Mouse (Mus musculus) midbrain, embryonic 16.5 days (tissue): ENCODE data around the gene Icmt. TPM values are rescaled to one million over a fixed set of nuclear protein-coding genes. Genes with fewer than 3 reads are reported as not detected.

Experiments used
- ATAC-seq: fragments of 200-750 bp; cut with Nextera tagmentation; 2 replicates; pipeline ENCODE4 v1.8.0; 2017; ENCODE audit warnings: moderate TSS enrichment
- H3K27ac ChIP-seq: fragments of 300-500 bp; sonication (generic); 2 replicates; pipeline ENCODE4 v1.5.1; 2014; ENCODE audit warnings: mild to moderate bottlenecking, low read length, mixed read lengths
- H3K27me3 ChIP-seq: fragments of 300-500 bp; sonication (generic); 2 replicates; pipeline ENCODE4 v1.6.1; 2014; ENCODE audit warnings: low read depth, low read length, mixed read lengths; ENCODE audit not compliant: control insufficient read depth, insufficient read depth
- H3K36me3 ChIP-seq: fragments of 300-500 bp; sonication (generic); 2 replicates; pipeline ENCODE4 v1.6.1; 2014; ENCODE audit warnings: mild to moderate bottlenecking, low read length, moderate library complexity, mixed read lengths; ENCODE audit not compliant: control insufficient read depth, insufficient read depth
- H3K4me1 ChIP-seq: fragments of 300-500 bp; sonication (generic); 2 replicates; pipeline ENCODE4 v1.6.1; 2014; ENCODE audit warnings: mild to moderate bottlenecking, low read length, mixed read lengths; ENCODE audit not compliant: control insufficient read depth, insufficient read depth
- H3K4me2 ChIP-seq: fragments of 300-500 bp; sonication (generic); 2 replicates; pipeline ENCODE4 v1.6.1; 2014; ENCODE audit warnings: mild to moderate bottlenecking, low read length, mixed read lengths
- H3K4me3 ChIP-seq: fragments of 300-500 bp; sonication (generic); 2 replicates; pipeline ENCODE4 v1.5.1; 2014; ENCODE audit warnings: low read depth, mild to moderate bottlenecking, low read length, moderate library complexity, mixed read lengths
- H3K9ac ChIP-seq: fragments of 300-500 bp; sonication (generic); 2 replicates; pipeline ENCODE4 v1.6.1; 2014; ENCODE audit warnings: low read depth, low read length, mixed read lengths
- H3K9me3 ChIP-seq: fragments of 300-500 bp; sonication (generic); replicated peaks from 2 replicates; pipeline ENCODE4 v1.6.1; 2014; ENCODE audit warnings: mild to moderate bottlenecking, low read length, mixed read lengths; ENCODE audit not compliant: control insufficient read depth, poor library complexity, severe bottlenecking
- WGBS: fragments of 180-500 bp; shearing (Covaris S2); extraction: QIAGEN DNeasy Blood & Tissue Kit; methylation state at CpG from one replicate; pipeline ENCODE4 v1.1.7; 2014; 5-methylcytosine and 5-hydroxymethylcytosine counted together
- polyA plus RNA-seq: library from polyadenylated mRNA; unstranded; fragments of >200 nt; fragmentation: Nextera tagmentation; extraction: Ambion mirVana; gene quantifications from 2 replicates; pipeline ENCODE4 v1.2.1, GENCODE M21; 2015

Icmt gene
- polyA plus RNA-seq, 1 experiment from 2014 or later = 20.7 TPM

DNA sequence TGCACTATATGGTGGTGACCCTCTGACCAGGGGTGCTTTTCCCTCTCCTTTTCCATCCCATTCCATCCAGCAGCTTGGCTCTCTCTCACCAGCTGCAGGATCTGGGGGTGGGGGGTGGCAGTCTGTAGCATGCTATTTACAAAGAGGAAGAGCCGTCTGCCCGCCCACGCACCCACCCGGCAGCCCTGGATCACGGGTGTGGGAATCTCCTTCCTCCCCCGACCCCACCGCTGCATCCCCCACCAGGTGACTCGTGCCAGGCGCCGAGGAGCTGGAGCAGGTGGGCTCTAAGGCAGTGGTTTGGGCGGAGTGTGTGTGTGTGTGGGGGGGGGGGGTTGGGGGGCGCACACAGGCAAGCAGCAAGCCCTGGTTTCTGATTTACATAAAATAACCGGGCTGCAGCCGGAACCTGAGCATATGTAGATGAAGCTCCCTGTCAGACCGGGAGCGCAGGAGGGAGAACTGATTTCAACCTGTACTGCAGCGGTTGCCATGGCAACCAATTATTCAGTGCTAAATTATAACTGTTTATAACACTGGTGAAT lies 52.9 kb downstream of the Icmt start:
- H3K4me3 ChIP-seq = peak overlapping the region; percentile 22
- H3K4me2 ChIP-seq = peak overlapping the region; percentile 62
- H3K27ac ChIP-seq = peak overlapping the region; percentile 90
- H3K27me3 ChIP-seq = no peaks in the 10 kb centered on the region
- H3K9me3 ChIP-seq = no peaks in the 10 kb centered on the region
- peaks cover 11% of the 10 kb centered on the region for H3K36me3 ChIP-seq
- H3K4me1 ChIP-seq = peaks cover 37% of the 10 kb centered on the region
- peak; percentile 78 for ATAC-seq
- H3K9ac ChIP-seq = peak overlapping the region; percentile 67
- 5% methylated on average over 16 of the region's 17 CpGs for WGBS

- H3K9ac ChIP-seq = peak overlapping the region; percentile 50
- WGBS = 34% methylated on average over 8 of the region's 8 CpGs
- no peaks in the 10 kb centered on the region for H3K9me3 ChIP-seq
- peaks cover 11% of the 10 kb centered on the region for H3K36me3 ChIP-seq
- H3K4me2 ChIP-seq = peak overlapping the region; percentile 62
- peak overlapping the region; percentile 90 for H3K27ac ChIP-seq
- no peaks in the 10 kb centered on the region for H3K27me3 ChIP-seq
- 0 out of 2 replicates have a peak overlapping the region, but pooled peaks have one; percentile 22 for H3K4me3 ChIP-seq
- H3K4me1 ChIP-seq = peaks cover 37% of the 10 kb centered on the region
- ATAC-seq = no peak
Observed at GRCm38 (mm10) chr4:152350722-152351421, 53.8 kb downstream of the Icmt start.

- H3K27me3 ChIP-seq = no peaks in the 10 kb centered on the region
- H3K27ac ChIP-seq = peak overlapping the region; percentile 90
- H3K4me1 ChIP-seq = peaks cover 37% of the 10 kb centered on the region
- peak overlapping the region; percentile 62; the same call in 1 of the 2 replicates for H3K4me2 ChIP-seq
- H3K36me3 ChIP-seq = peaks cover 11% of the 10 kb centered on the region
- H3K4me3 ChIP-seq = no peak overlapping the region
- 6% methylated on average over 14 of the region's 14 CpGs for WGBS
- H3K9me3 ChIP-seq = no peaks in the 10 kb centered on the region
- H3K9ac ChIP-seq = peak overlapping the region; percentile 48; the same call in 1 of the 2 replicates
- peak; percentile 31 for ATAC-seq
Observed at GRCm38 (mm10) chr4:152351422-152352305, 54.6 kb downstream of the Icmt start.

GRCm38 (mm10) chr4:152353886-152354637 lies 57.0 kb downstream of the Icmt start:
- Histone ChIP-seq H3K4me2 (no peak overlapping the region), H3K36me3 (peaks cover 11% of the 10 kb centered on the region), H3K27me3 (no peaks in the 10 kb centered on the region), H3K9me3 (no peaks in the 10 kb centered on the region), H3K9ac (no peak overlapping the region), H3K4me1 (peaks cover 27% of the 10 kb centered on the region), H3K27ac (no peak overlapping the region), H3K4me3 (no peak overlapping the region)
- WGBS = 85% methylated on average over 14 of the region's 14 CpGs
- ATAC-seq = no peak

DNA sequence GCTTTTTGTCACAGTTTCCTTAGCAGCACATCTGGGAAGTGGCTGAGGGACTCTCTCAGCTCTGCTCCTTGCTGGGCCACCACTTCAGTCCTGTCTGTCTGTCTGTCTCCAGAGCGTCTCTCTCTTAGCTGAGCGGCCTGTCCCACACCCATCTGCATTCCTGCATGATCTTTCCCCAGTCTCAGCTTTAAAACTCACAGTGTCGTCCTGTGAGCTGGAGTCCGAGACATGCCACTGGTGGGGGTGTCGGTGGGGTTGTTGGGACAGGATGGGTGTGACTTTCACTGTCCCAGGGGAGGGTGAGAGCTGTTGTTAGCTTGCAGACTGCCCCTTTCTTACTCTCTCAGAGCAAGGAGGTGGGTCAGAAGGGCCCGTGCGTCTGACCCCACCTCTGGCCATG lies 58.6 kb downstream of the Icmt start:
- H3K4me3 ChIP-seq = no peak overlapping the region
- 78% methylated on average over 7 of the region's 7 CpGs for WGBS
- H3K9me3 ChIP-seq = no peaks in the 10 kb centered on the region
- no peaks in the 10 kb centered on the region for H3K27me3 ChIP-seq
- no peak overlapping the region for H3K9ac ChIP-seq
- H3K4me2 ChIP-seq = no peak overlapping the region
- peaks cover 11% of the 10 kb centered on the region for H3K36me3 ChIP-seq
- ATAC-seq = no peak
- H3K4me1 ChIP-seq = peaks cover 13% of the 10 kb centered on the region
- H3K27ac ChIP-seq = no peak overlapping the region

Other genes starting within 250 kb of the Icmt start
- 11.8 and 13.1 TPM in 2 replicates for gene Plekhg5, start 224.7 kb upstream of the Icmt start, polyA plus RNA-seq
- gene Tnfrsf25, start 181.3 kb upstream of the Icmt start, polyA plus RNA-seq = 0.37 and 0.83 TPM in 2 replicates
- 0.14 and 0.25 TPM in 2 replicates for gene Espn, start 144.9 kb upstream of the Icmt start, polyA plus RNA-seq
- not detected in 2 replicates for gene Hes2, start 138.4 kb upstream of the Icmt start, polyA plus RNA-seq
- gene Acot7, start 119.1 kb upstream of the Icmt start, polyA plus RNA-seq = 437 and 480 TPM in 2 replicates
- gene Gpr153, start 23.0 kb upstream of the Icmt start, polyA plus RNA-seq = 13.8 and 16.2 TPM in 2 replicates
- gene Hes3, start 5.6 kb upstream of the Icmt start, polyA plus RNA-seq = 0.19 and 0.41 TPM in 2 replicates
- gene Rnf207, start 21.8 kb downstream of the Icmt start, polyA plus RNA-seq = 6.4 and 9.5 TPM in 2 replicates
- gene Rpl22, start 28.5 kb downstream of the Icmt start, polyA plus RNA-seq = 117 and 136 TPM in 2 replicates
- 55.2 and 66.7 TPM in 2 replicates for gene Chd5, start 41.4 kb downstream of the Icmt start, polyA plus RNA-seq
- 5.7 and 6.4 TPM in 2 replicates for gene Nphp4, start 179.5 kb downstream of the Icmt start, polyA plus RNA-seq
- gene Kcnab2, start 180.6 kb downstream of the Icmt start, polyA plus RNA-seq = 23.6 and 29.8 TPM in 2 replicates